Mouse (Mus musculus) testis, adult 2 months (tissue): ENCODE measurements around the gene Aimp1.

ENCODE experiments used
- CTCF ChIP-seq: fragments of 200-500 bp; IDR thresholded peaks from 2 replicates; pipeline ENCODE4 v1.5.1; 2012; ENCODE audit warnings: low read depth, mild to moderate bottlenecking, inconsistent platforms, low read length, moderate library complexity; ENCODE audit not compliant: control insufficient read depth, insufficient read depth, insufficient replicate concordance
- POLR2A ChIP-seq: fragments of 200-500 bp; IDR thresholded peaks from 2 replicates; pipeline ENCODE4 v1.6.1; 2012; ENCODE audit warnings: low read depth, mild to moderate bottlenecking, inconsistent platforms, low read length, moderate library complexity; ENCODE audit not compliant: control insufficient read depth

- no peak for TF ChIP-seq CTCF
- no peak for TF ChIP-seq POLR2A
Measured at GRCm38 (mm10) chr3:132628741-132629140, 55.4 kb downstream of the Aimp1 start.
